Mouse (Mus musculus) limb, embryonic 11.5 days (tissue): ENCODE measurements around the gene Cxcl12. TPM values are rescaled to one million over a fixed set of nuclear protein-coding genes. Genes with fewer than 3 reads are reported as not detected.

Experiments used
- ATAC-seq: fragments of 200-750 bp; cut with Nextera tagmentation; 2 replicates; pipeline ENCODE4 v1.8.0; 2017; ENCODE audit warnings: low read depth; ENCODE audit not compliant: insufficient number of reproducible peaks, low FRiP score, low TSS enrichment
- DNase-seq: peaks from one replicate; pipeline ENCODE4 v3.0.0-alpha.2; 2015; ENCODE audit warnings: low spot score
- H3K27ac ChIP-seq: fragments of 300-500 bp; sonication (generic); replicated peaks from 2 replicates; pipeline ENCODE4 v1.5.1; 2014; ENCODE audit warnings: low read depth, mild to moderate bottlenecking, low read length
- H3K27me3 ChIP-seq: fragments of 300-500 bp; sonication (generic); 2 replicates; pipeline ENCODE4 v1.6.1; 2014; ENCODE audit warnings: mild to moderate bottlenecking, low read length, mixed read lengths; ENCODE audit not compliant: control insufficient read depth, insufficient read depth
- H3K36me3 ChIP-seq: fragments of 300-500 bp; sonication (generic); 2 replicates; pipeline ENCODE4 v1.6.1; 2014; ENCODE audit warnings: mild to moderate bottlenecking, low read length, moderate library complexity, mixed read lengths; ENCODE audit not compliant: control insufficient read depth, insufficient read depth
- H3K4me1 ChIP-seq: fragments of 300-500 bp; sonication (generic); 2 replicates; pipeline ENCODE4 v1.6.1; 2014; ENCODE audit warnings: low read length, mixed read lengths; ENCODE audit not compliant: control insufficient read depth, insufficient read depth
- H3K4me2 ChIP-seq: fragments of 300-500 bp; sonication (generic); 2 replicates; pipeline ENCODE4 v1.6.1; 2014; ENCODE audit warnings: low read depth, mild to moderate bottlenecking, moderate library complexity; ENCODE audit not compliant: severe bottlenecking
- H3K4me3 ChIP-seq: fragments of 300-500 bp; sonication (generic); 2 replicates; pipeline ENCODE4 v1.5.1; 2014; ENCODE audit warnings: low read depth, low read length
- H3K9ac ChIP-seq: fragments of 300-500 bp; sonication (generic); 2 replicates; pipeline ENCODE4 v1.6.1; 2014; ENCODE audit warnings: mild to moderate bottlenecking, low read length
- H3K9me3 ChIP-seq: fragments of 300-500 bp; sonication (generic); 2 replicates; pipeline ENCODE4 v1.6.1; 2016; ENCODE audit warnings: low read length; ENCODE audit not compliant: control insufficient read depth
- WGBS: fragments of 180-500 bp; shearing (Covaris S2); extraction: QIAGEN DNeasy Blood & Tissue Kit; methylation state at CpG from one replicate; pipeline ENCODE4 v1.1.7; 2014; 5-methylcytosine and 5-hydroxymethylcytosine counted together
- polyA plus RNA-seq: library from polyadenylated mRNA; unstranded; fragments of >200 nt; fragmentation: Nextera tagmentation; extraction: Ambion mirVana; gene quantifications from 2 replicates; pipeline ENCODE4 v1.2.1, GENCODE M21; 2014

Cxcl12 gene
- polyA plus RNA-seq, result 81.6 and 86.0 TPM in 2 replicates

DNA sequence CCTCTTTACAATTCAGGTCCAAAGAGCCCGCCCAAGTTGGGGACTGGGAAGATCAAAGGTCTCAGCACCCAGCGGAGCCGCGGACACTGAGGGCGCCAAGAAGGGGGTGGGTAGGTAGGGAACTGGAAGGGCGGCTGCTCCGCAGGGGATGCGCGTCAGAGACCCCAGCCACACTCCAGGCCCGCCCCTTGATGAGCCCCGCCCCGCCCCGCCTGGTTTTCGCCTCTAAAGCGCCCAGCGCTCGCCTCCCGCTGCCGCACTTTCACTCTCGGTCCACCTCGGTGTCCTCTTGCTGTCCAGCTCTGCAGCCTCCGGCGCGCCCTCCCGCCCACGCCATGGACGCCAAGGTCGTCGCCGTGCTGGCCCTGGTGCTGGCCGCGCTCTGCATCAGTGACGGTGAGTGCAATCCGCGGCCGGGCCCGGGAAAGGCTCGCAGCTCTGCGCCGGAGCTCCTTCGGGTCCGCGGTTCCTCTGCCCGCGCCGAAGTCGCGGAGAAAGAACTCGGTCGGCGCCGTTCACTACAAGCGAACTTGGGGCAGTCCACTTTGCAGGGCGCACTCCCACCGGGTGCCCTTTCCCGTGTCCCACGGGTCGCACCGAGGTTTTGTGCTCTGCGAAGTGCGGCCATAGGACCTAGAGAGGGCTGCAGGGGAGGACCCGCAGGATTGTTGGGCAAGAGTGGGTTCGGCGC is at the start of gene Cxcl12:
Gene Cxcl12 (plus strand): TSS at position 215 of the 691 bp plus-strand sequence.
- DNase-seq, result no peak

DNA sequence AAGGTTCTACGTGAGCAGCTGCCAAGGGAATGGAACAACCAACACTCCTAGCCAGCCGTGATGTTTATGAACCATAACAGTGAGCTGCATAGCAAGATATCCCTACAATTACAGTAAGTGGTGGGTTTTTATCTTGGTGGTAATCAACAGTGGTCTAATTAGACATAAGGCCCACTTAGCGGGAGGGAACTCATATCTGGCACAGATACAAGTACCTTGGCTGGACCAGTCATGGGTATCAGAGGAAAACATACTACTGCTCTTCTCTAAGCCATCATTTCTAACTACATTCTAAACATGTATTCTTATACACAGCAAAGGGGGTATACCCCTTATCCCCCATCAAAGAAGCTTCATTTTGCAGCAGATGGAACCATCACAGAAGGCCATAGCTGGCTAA is 46.3 kb upstream of the Cxcl12 start:
- Histone ChIP-seq H3K4me1 (no peaks in the 10 kb centered on the region), H3K36me3 (no peaks in the 10 kb centered on the region), H3K9me3 (no peaks in the 10 kb centered on the region), H3K27ac (no peak overlapping the region), H3K4me3 (no peak overlapping the region), H3K4me2 (no peak overlapping the region), H3K27me3 (no peaks in the 10 kb centered on the region), H3K9ac (no peak overlapping the region)
- ATAC-seq (no peak), DNase-seq (no peak)
- 94% methylated on average over 3 of the region's 3 CpGs for WGBS

More for the DNA sequence above, at the start of gene Cxcl12:
- ATAC-seq, result peak; percentile 45
- peaks cover 18% of the 10 kb centered on the region for H3K4me1 ChIP-seq
- under 1% methylated on average over 58 of the region's 64 CpGs for WGBS
- H3K9me3 ChIP-seq, result no peaks in the 10 kb centered on the region
- H3K4me2 ChIP-seq, result peak within 1 kb of the TSS; percentile 90
- peak within 1 kb of the TSS; percentile 72 for H3K9ac ChIP-seq
- peak within 1 kb of the TSS; percentile 74 for H3K4me3 ChIP-seq
- H3K27me3 ChIP-seq, result peaks cover 18% of the 10 kb centered on the region
- H3K27ac ChIP-seq, result no peak within 1 kb of the TSS
- H3K36me3 ChIP-seq, result no peaks in the 10 kb centered on the region

DNA sequence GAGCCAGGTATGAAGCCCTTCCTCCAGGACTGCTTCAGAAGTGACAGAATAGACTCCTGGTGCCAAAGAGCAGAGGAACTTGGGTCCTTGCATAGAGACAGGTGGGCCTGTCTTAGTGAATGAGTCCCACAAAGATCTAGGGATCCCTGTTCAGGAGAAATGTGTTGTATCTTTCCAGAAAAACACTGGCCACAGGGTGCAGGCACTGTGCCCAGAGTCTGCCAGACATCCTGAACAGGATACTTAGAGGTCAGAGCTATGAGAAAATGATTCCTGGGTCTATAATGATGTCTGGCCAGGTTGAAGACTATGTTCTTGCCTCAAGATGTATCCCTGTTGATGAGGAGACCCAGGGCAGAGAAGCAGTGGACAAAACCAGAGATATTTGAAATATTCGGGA is 42.0 kb upstream of the Cxcl12 start:
- no peak for DNase-seq
- 95% methylated on average over 1 of the region's 1 CpGs for WGBS
- ATAC-seq, result no peak
- H3K27me3 ChIP-seq, result no peaks in the 10 kb centered on the region
- H3K4me2 ChIP-seq, result no peak overlapping the region
- H3K4me3 ChIP-seq, result no peak overlapping the region
- H3K36me3 ChIP-seq, result no peaks in the 10 kb centered on the region
- H3K9me3 ChIP-seq, result no peaks in the 10 kb centered on the region
- 0 out of 2 replicates have a peak, but pooled peaks cover 2% of the 10 kb centered on the region for H3K4me1 ChIP-seq
- H3K9ac ChIP-seq, result no peak overlapping the region
- H3K27ac ChIP-seq, result no peak overlapping the region

DNA sequence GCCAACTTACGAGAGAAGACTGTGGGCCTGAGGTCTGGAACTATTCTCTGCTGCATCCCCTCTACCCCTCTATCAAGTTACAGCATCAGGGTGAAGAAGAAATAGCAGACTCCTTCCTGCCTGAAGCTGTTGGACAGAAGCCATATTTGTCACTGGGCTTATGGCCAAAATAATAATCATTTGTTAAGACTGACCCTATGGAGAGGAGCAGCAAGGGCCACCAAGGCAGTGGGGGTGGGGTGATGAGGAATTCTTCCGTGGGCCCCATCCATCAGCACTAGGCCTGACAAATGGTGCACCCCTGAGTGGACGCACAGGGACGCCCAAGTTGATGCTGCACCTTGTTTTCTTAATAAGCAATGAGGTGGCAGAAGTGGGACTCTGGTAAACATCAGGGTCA is 38.9 kb upstream of the Cxcl12 start:
- 71% methylated on average over 4 of the region's 4 CpGs for WGBS
- H3K27ac ChIP-seq, result no peak overlapping the region
- no peak for ATAC-seq
- H3K36me3 ChIP-seq, result no peaks in the 10 kb centered on the region
- H3K27me3 ChIP-seq, result no peaks in the 10 kb centered on the region
- DNase-seq, result no peak
- H3K4me3 ChIP-seq, result no peak overlapping the region
- 0 out of 2 replicates have a peak, but pooled peaks cover 2% of the 10 kb centered on the region for H3K4me1 ChIP-seq
- H3K4me2 ChIP-seq, result no peak overlapping the region
- H3K9ac ChIP-seq, result no peak overlapping the region
- no peaks in the 10 kb centered on the region for H3K9me3 ChIP-seq

DNA sequence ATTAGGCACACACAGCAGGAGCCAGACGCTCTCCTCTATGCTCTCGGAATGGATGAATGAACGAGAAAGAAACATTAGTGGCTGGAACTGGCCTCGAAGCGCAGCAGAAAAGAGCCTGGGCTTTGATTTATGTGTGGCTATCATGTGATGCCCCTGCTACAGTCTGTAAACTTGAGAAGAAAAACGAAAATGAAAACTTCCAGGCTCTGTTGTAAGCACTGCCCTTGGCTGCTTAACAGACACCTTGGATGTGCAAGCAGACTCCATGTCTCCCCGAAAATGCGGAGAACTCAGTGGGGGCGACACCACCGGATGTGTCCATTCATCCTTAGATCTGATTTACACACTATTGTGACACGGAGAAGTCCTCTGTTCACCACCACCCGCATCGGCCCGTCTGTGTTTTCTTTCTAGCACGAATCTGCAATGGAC is 37.6 kb upstream of the Cxcl12 start:
- DNase-seq (no peak), ATAC-seq (no peak)
- H3K4me2 ChIP-seq, result no peak overlapping the region
- H3K9me3 ChIP-seq, result no peaks in the 10 kb centered on the region
- 0 out of 2 replicates have a peak, but pooled peaks cover 2% of the 10 kb centered on the region for H3K4me1 ChIP-seq
- H3K27ac ChIP-seq, result no peak overlapping the region
- no peaks in the 10 kb centered on the region for H3K27me3 ChIP-seq
- no peak overlapping the region for H3K4me3 ChIP-seq
- no peaks in the 10 kb centered on the region for H3K36me3 ChIP-seq
- no peak overlapping the region for H3K9ac ChIP-seq
- WGBS, result 56% methylated on average over 15 of the region's 15 CpGs

DNA sequence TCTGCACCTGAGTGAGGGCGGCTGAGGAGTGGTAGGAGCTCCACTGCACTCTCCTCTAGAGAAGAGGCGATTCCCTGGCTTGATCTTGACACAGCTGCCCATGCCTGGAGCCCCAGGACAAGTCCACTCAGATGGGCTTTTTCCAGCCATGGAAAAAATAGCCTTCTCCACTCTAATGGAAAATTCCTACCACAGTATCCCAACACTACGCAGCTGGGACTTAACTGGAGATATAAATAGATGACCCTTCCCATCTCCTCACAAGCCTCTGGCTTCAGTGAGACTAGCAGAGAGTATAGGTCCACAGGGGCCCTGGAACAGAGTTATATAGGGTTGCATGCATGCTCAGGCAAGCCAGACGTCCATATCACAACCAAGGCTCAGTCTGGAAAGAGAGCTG is 33.8 kb upstream of the Cxcl12 start:
- H3K4me2 ChIP-seq, result no peak overlapping the region
- DNase-seq (no peak), ATAC-seq (no peak)
- H3K36me3 ChIP-seq, result no peaks in the 10 kb centered on the region
- H3K27me3 ChIP-seq, result no peaks in the 10 kb centered on the region
- 80% methylated on average over 4 of the region's 4 CpGs for WGBS
- H3K4me1 ChIP-seq, result 0 out of 2 replicates have a peak, but pooled peaks cover 2% of the 10 kb centered on the region
- H3K9ac ChIP-seq, result no peak overlapping the region
- H3K4me3 ChIP-seq, result no peak overlapping the region
- no peaks in the 10 kb centered on the region for H3K9me3 ChIP-seq
- H3K27ac ChIP-seq, result no peak overlapping the region

DNA sequence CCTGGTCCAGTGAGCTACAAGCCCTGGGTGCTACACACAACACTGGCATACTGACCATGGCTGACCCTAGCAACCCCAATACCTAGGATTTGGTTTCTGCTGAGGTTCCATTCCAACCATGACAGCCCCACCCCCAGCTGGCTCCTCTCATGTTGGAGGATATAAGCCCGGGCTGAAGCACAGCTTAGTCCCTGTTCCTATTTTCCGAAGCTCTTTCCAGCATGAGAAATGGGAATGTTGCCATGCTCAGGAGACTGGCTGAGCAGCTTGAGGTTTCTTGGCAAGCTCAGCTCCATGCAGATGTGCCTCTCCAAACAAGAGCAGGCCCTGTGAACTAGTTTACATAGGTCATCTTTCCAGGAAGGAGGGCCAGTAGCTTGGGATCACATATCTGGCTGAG is 30.6 kb upstream of the Cxcl12 start:
- H3K4me3 ChIP-seq, result no peak overlapping the region
- no peak overlapping the region for H3K9ac ChIP-seq
- H3K27ac ChIP-seq, result no peak overlapping the region
- H3K27me3 ChIP-seq, result no peaks in the 10 kb centered on the region
- no peaks in the 10 kb centered on the region for H3K36me3 ChIP-seq
- DNase-seq, result no peak
- no peaks in the 10 kb centered on the region for H3K4me1 ChIP-seq
- H3K4me2 ChIP-seq, result no peak overlapping the region
- WGBS, result 92% methylated on average over 2 of the region's 2 CpGs
- no peaks in the 10 kb centered on the region for H3K9me3 ChIP-seq
- no peak for ATAC-seq

DNA sequence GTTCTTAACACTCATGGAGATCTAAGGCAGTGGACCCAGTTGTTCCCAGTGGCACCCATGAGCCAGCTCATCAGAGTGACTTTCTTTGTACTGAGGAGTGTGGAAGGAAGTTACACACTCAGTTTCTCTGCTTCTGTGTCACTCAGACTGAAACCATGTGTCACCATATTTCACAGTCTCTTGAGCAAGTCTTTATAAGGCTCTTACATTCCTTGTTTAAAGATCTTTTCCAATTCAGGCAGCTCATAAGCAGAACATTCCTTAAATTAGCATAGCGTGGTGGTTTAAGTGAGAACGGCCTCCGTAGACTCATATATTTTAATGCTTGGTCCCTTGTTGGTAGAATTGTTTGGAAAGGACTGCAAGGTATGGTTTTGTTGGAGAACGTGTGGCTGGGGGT is 27.4 kb upstream of the Cxcl12 start:
- Histone ChIP-seq H3K36me3 (no peaks in the 10 kb centered on the region), H3K4me3 (no peak overlapping the region), H3K9me3 (no peaks in the 10 kb centered on the region), H3K4me1 (no peaks in the 10 kb centered on the region), H3K9ac (no peak overlapping the region), H3K27ac (no peak overlapping the region), H3K4me2 (no peak overlapping the region), H3K27me3 (no peaks in the 10 kb centered on the region)
- DNase-seq (no peak), ATAC-seq (no peak)
- 79% methylated on average over 4 of the region's 4 CpGs for WGBS

DNA sequence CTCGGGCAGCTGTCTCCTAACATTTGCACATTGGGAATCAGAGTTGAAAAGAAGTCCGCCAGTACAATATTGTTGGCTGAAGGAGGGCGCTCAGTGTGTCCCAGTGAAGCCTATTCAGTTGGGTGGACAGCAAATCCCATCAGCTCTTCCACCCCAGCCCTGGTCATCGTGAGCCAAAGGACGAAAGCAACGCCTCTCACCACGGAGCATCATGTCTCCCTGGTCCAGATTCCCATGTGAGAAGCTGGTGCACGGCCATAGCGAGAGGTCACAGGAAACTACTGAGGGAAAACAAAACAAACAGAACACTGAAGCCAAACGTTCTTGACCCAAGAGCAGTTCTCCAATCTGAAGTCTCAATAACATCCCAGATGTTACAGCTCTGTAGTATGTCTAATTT is 21.4 kb upstream of the Cxcl12 start:
- no peaks in the 10 kb centered on the region for H3K27me3 ChIP-seq
- H3K4me3 ChIP-seq, result no peak overlapping the region
- WGBS, result 89% methylated on average over 10 of the region's 10 CpGs

More for the DNA sequence above, 21.4 kb upstream of the Cxcl12 start:
- Histone ChIP-seq H3K27ac (no peak overlapping the region), H3K9ac (no peak overlapping the region), H3K9me3 (no peaks in the 10 kb centered on the region), H3K4me1 (peaks cover 7% of the 10 kb centered on the region), H3K4me2 (no peak overlapping the region), H3K36me3 (no peaks in the 10 kb centered on the region)
- no peak for DNase-seq
- no peak for ATAC-seq
